Mouse (Mus musculus) megakaryocyte, adult 5-6 weeks (primary cell): ENCODE measurements around the gene Zfp780b. TPM values are rescaled to one million over a fixed set of nuclear protein-coding genes. Genes with fewer than 3 reads are reported as not detected.
A peak's percentile ranks its signal among the peaks of the same experiment; 100 is the strongest.
"Not testable (repeated sequence)": the region's sequence is repeated elsewhere in the genome, so short reads cannot be mapped to it uniquely, and the experiment has no call there.

Source experiments
- ATAC-seq: 2 replicates; pipeline ENCODE4 v1.8.0; 2016; ENCODE audit warnings: mild to moderate bottlenecking, inconsistent platforms; ENCODE audit not compliant: poor library complexity, severe bottlenecking
- total RNA-seq, 2 experiments: library from RNA; stranded (forward) in 1 of 2; stranded (reverse) in 1 of 2; fragments of 153-499, 151-499 nt in 1 of 2; fragments of 221-1000, 200-1000 nt in 1 of 2; gene quantifications; 2 replicates each; pipeline versions ENCODE4 v1.2.3 to v1.2.4; 2015 to 2017

The Zfp780b gene
- total RNA-seq (2015) (13.1 and 15.9 TPM in 2 replicates), total RNA-seq (2017) (10.6 and 14.1 TPM in 2 replicates)

DNA sequence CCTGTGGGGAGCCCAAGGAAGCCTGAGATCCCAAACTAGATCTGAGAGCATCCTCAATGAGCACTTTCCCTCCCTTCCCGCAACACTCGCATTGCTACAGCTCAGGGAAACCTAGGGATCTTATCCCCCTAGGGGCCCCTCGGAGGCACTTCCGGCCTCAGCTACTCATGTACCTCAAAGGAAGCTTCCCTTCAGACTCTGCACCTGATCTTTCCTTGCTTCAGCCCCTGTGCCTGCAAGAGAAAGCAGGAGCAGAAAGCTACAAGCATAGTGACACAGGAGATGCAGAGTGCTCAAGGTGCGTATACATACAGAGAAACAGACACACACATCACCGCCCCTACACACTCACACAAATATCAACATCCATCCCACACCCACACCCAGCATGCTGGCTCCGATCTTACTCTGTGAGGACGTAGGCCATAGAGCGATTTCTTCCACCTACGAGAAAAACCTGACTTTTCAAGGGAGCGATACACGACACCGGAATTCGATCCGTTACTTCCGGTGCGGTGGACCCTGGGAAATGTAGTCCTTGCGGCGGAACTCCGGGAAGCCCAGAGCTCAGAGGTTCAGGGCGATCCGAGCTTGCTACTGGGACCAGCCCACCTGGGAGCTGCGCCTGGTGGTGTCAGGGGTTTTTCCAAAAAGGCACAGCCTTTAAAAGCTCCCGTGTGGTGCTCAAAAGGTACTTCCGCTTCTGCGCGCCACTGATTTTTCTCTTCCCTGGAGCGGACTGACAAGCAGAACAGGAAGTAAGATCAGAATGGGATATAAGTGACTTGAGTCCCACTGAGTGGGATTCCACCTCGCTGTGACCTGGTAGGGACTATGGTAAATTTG lies at the start of gene Zfp780b:
Zfp780b (minus strand) TSS at position 489 of the 846 bp plus-strand sequence.
- peak; percentile 89 for ATAC-seq

GRCm38 (mm10) chr7:28014445-28014810 lies 35.5 kb upstream of the Zfp780b start:
- ATAC-seq, result no peak

- peak; percentile 97 for ATAC-seq
Observed at GRCm38 (mm10) chr7:28013549-28014444, 34.8 kb upstream of the Zfp780b start, which contains the start of gene Zfp850. Zfp850 (minus strand) TSS chr7:28014115.

DNA sequence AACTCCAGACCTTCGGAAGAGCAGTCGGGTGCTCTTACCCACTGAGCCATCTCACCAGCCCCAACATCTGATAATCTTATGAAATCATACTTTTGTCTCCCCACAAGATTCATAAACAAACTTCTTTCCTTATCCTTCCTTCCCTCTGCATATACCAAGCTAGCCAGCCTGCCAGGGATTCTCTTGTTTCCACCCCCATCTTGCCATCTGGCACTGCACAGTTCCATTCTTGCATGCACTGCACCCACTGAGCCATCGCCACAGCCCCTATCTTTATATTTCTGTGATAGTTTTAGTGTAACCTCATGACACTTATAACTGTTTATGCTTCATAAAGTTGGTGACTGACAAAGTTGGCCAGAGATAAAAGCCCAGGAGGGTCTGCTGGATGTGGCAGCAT lies 31.3 kb upstream of the Zfp780b start:
- ATAC-seq, result no peak

GRCm38 (mm10) chr7:27982197-27982596 lies 3.2 kb upstream of the Zfp780b start:
- no peak for ATAC-seq

GRCm38 (mm10) chr7:27949451-27949850 lies 29.5 kb downstream of the Zfp780b start:
- not testable (repeated sequence) for ATAC-seq

GRCm38 (mm10) chr7:27941869-27942268 lies 37.1 kb downstream of the Zfp780b start:
- not testable (repeated sequence) for ATAC-seq

DNA sequence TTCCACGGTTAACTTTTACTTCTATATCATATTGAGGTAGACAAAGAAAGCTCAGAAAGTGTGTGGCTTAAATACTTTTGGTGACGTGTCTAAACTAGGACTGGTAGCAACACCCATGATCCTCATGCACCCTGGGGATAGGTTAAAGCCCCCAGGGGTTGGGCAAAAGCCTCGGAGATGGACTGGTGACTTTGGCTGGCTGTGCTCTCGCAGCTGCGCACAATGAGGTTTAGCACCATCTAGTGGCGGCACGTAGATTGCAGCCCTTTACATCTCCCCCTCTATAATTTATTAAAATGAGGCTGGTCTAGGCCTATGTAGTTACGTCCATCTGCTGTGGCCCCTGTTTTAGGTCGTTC lies 45.2 kb downstream of the Zfp780b start:
- ATAC-seq, result not testable (repeated sequence)

- ATAC-seq, result peak; percentile 96
Observed at GRCm38 (mm10) chr7:27933050-27933799, 45.7 kb downstream of the Zfp780b start.

DNA sequence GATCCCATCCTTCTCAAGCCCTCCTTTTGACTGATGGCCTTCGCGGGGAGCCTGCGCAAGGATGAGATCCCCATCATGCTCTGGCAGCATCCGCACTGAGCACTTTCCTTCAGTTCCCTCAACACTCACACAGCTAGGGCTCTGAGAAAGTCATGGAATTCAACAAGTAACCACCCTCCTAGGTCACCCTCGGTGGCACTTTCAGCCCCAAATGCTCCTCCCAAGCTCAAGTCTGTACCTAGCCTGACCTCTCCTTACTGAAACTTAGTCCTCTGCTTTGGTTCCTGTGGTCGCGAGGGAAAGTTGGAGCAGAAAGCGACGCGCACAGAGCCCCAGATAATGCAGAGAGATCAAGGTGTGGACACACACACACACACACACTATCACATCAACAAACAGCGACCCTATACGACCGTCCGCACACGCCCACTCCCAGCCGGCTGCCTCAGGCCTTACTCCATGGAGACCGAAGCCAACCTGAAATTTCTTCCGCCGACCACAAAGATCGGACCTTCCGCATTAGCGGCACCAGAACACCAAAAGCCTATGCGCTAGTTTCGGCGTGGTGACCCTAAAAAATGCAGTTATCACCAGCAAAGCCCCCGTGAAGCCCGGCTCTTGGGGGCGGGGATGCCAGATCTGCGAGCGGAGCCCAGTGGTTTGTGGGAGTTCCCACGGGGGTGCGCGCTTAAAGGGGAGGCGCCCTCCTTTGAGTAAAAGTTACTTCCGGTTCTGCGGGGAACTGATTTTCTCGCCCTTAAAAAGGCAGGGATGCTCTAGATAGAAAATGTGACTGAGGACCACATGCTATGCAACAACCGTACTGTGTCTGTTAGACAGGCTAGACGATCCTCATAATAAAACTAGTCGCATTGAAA lies 49.9 kb downstream of the Zfp780b start, which contains the start of gene Zfp974:
Zfp974 (minus strand) TSS at position 643 of the 878 bp plus-strand sequence.
- ATAC-seq, result peak; percentile 84

- ATAC-seq, result not testable (repeated sequence)
Observed at GRCm38 (mm10) chr7:27927041-27927440, 51.9 kb downstream of the Zfp780b start.

DNA sequence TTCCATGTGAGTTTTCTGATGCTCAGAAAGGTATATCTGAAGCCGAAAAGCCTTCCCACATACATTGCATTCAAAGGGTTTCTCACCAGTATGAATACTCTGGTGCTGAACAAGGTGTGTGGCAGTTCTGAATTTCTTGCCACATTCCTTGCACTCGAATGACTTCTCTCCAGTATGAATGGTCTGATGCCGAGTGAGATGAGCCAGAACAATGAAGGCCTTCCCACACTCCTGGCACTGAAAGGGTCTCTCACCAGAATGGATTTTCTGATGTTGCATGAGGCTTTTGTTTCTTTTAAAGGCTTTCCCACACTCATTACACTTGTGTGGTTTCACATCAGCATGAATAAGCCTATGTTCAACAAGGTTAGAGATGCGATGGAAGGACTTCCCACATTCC lies 68.0 kb downstream of the Zfp780b start:
- not testable (repeated sequence) for ATAC-seq

Other genes starting within 250 kb of the Zfp780b start
- gene Zfp60, start 247.8 kb downstream of the Zfp780b start, total RNA-seq (2015), result 4.6 and 5.1 TPM in 2 replicates
- gene Zfp60, start 247.8 kb downstream of the Zfp780b start, total RNA-seq (2017), result 3.3 and 4.3 TPM in 2 replicates
- gene Zfp626, start 172.0 kb downstream of the Zfp780b start, total RNA-seq (2015), result 5.9 and 6.2 TPM in 2 replicates
- 5.0 and 5.4 TPM in 2 replicates for gene Zfp626, start 172.0 kb downstream of the Zfp780b start, total RNA-seq (2017)
- gene Zfp59, start 140.6 kb downstream of the Zfp780b start, total RNA-seq (2015), result 2.3 and 3.7 TPM in 2 replicates
- gene Zfp59, start 140.6 kb downstream of the Zfp780b start, total RNA-seq (2017), result 2.3 and 3.7 TPM in 2 replicates
- gene Zfp607a, start 121.6 kb downstream of the Zfp780b start, total RNA-seq (2015), result 5.4 and 5.8 TPM in 2 replicates
- gene Zfp607a, start 121.6 kb downstream of the Zfp780b start, total RNA-seq (2017), result 9.0 and 10.0 TPM in 2 replicates
- gene Zfp974, start 49.7 kb downstream of the Zfp780b start, total RNA-seq (2015), result 4.1 and 4.6 TPM in 2 replicates
- 4.2 and 5.8 TPM in 2 replicates for gene Zfp974, start 49.7 kb downstream of the Zfp780b start, total RNA-seq (2017)
- 2.5 and 2.7 TPM in 2 replicates for gene Zfp850, start 34.9 kb upstream of the Zfp780b start, total RNA-seq (2015)
- gene Zfp850, start 34.9 kb upstream of the Zfp780b start, total RNA-seq (2017), result 2.8 and 4.5 TPM in 2 replicates
- 103 and 114 TPM in 2 replicates for gene Psmc4, start 70.9 kb upstream of the Zfp780b start, total RNA-seq (2015)
- gene Psmc4, start 70.9 kb upstream of the Zfp780b start, total RNA-seq (2017), result 107 and 110 TPM in 2 replicates
- gene Fcgbp, start 92.1 kb upstream of the Zfp780b start, total RNA-seq (2015), result not detected in 2 replicates
- gene Fcgbp, start 92.1 kb upstream of the Zfp780b start, total RNA-seq (2017), result not detected in 2 replicates
- gene 9530053A07Rik, start 150.3 kb upstream of the Zfp780b start, total RNA-seq (2015), result not detected in 2 replicates
- gene 9530053A07Rik, start 150.3 kb upstream of the Zfp780b start, total RNA-seq (2017), result 0.04 TPM in 1 of 2 replicates, not detected in the other
- 75.0 and 75.5 TPM in 2 replicates for gene Fbl, start 190.5 kb upstream of the Zfp780b start, total RNA-seq (2015)
- 85.1 and 88.7 TPM in 2 replicates for gene Fbl, start 190.5 kb upstream of the Zfp780b start, total RNA-seq (2017)
- 3.0 and 3.5 TPM in 2 replicates for gene Dyrk1b, start 200.3 kb upstream of the Zfp780b start, total RNA-seq (2015)
- gene Dyrk1b, start 200.3 kb upstream of the Zfp780b start, total RNA-seq (2017), result 2.7 and 5.3 TPM in 2 replicates